Mouse (Mus musculus) retina, postnatal 7 days (tissue): ENCODE results near the gene Slc1a7.
A peak's percentile ranks its signal among the peaks of the same experiment; 100 is the strongest.

Experiments used
- DNase-seq: peaks from one replicate; pipeline ENCODE4 v3.0.0-alpha.2; 2012; ENCODE audit warnings: low read depth, low spot score

The Slc1a7 gene

GRCm38 (mm10) chr4:108014466-108014865 is 46.3 kb downstream of the Slc1a7 start:
- DNase-seq = no peak

GRCm38 (mm10) chr4:108015067-108015765 is 47.1 kb downstream of the Slc1a7 start:
- DNase-seq = no peak

- DNase-seq = no peak
These were observed 48.2 kb downstream of the Slc1a7 start for GRCm38 (mm10) chr4:108016321-108016720.

- DNase-seq = no peak
These were observed 49.7 kb downstream of the Slc1a7 start for GRCm38 (mm10) chr4:108017839-108018238.

GRCm38 (mm10) chr4:108018241-108018923 is 50.2 kb downstream of the Slc1a7 start:
- DNase-seq = no peak

DNA sequence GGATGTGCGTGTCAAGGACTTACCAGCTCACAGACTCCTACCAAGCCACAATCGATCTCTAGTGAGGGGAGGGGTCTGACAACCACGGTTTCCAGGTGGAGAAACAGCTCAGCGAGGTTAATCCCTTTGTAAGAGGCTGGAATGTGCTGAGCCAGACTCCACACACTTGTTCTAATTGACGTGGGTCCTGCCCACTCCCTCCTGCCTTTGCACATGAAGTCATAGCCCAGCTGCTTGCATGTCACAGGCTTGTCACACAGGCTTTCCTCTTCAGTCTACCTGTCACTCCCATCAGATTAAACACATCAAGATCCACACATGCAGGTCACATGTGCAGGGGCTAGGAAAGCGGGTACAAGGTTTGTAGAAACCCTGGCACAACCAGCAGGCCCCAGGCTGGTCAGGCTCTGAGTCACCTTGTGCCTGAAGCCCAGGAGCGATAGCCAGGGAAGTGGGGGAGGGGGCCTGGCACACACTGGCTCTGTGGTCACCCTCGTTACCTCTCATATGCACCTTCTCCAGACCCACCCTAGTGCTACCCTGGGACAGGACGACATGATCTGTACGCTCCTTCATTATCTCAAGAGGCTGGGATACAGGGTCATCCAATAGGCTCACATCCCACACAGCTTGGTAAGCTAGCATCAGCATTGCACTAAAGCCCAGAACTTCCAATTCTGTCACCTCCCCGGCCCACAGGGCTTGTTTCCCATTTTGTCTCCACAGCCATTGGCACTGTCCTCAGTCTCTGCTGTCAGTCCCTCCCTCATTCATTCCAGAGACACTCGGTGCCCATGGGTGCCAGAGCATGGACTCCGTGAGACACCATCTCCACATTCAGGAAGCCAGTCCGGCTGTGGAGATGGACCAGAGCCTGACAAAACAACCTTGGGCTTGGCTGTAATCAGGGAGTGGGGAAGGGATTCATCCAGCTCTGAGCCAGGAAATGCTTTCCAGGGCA is 51.1 kb downstream of the Slc1a7 start:
- DNase-seq = peak; percentile 53

DNA sequence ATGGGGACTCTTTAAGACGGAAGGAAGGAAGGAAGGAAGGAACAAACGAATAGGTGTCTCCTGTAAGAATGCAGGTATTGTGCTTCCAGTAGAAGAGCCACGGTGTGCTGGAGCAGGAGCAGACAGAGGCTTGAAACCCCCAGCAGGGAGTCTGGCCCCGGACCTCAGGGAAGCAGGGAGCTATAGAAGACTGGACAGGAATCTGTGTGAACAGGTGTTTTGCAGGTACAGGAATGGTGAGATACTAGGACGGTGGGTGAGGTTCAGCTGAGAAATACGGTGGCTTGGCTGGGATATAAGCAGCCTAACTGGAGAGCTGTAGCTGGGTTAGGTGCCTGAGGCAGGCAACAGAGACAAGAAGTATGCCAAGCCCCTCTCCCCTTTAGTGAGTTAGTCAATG is 52.0 kb downstream of the Slc1a7 start:
- DNase-seq = no peak

GRCm38 (mm10) chr4:108023186-108023585 is 55.1 kb downstream of the Slc1a7 start:
- DNase-seq = no peak

DNA sequence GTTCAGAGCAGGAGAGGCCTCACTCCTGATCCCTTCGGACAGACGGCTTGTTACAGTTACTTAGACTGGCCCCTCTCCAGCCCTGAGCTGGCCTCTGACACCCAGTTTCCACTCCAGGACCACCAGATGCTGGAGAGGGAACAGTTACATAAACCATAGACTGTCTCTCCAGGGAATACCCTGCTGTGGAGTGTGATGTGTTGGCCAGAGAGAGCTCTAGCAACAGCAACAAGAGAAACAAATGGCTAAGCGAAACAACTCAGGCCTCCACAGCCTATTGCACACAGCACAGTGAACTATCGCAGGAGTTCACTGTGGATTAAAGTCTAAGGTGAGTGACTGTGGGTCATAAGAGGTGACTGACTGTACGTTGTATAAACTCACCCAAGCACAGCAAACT is 56.5 kb downstream of the Slc1a7 start:
- DNase-seq = no peak

DNA sequence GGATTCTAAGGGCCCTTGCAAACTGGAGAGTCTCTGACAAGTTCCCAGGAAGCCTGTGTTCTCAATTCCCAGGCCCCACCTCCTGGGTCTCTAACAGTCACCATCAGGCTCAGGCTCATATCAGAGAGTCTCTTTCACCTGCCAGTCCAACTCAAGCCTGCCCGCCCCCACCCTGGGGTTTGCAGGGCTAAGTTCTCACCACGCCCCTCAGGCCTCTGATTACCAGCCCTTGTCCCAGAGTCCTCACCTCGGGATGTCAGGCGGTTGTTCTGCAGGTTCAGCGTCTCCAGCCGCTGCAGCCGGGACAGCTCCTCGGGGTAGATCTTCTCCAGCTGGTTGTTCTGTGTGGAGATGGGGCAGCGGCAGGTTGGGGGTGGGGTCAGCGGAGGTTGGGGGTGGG is 57.1 kb downstream of the Slc1a7 start:
- no peak for DNase-seq

DNA sequence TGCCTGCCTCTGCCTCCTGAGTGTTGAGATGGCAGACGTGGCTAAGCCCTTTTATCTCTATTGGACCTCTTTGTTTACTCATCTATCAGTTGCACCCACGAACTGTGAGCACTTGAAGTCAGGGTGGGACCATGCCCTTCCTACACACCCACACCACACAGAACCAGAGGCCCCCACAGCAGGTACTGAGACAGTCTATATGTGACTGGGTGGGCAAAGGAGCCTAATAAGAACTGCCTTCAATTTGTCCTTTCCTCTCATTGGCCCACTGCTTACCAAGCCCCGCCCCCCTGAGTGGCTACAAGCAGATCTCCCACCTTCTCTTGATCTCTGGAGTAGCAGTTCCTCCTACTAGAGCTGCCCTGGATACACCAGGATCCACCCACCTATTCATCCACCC is 58.1 kb downstream of the Slc1a7 start:
- no peak for DNase-seq

DNA sequence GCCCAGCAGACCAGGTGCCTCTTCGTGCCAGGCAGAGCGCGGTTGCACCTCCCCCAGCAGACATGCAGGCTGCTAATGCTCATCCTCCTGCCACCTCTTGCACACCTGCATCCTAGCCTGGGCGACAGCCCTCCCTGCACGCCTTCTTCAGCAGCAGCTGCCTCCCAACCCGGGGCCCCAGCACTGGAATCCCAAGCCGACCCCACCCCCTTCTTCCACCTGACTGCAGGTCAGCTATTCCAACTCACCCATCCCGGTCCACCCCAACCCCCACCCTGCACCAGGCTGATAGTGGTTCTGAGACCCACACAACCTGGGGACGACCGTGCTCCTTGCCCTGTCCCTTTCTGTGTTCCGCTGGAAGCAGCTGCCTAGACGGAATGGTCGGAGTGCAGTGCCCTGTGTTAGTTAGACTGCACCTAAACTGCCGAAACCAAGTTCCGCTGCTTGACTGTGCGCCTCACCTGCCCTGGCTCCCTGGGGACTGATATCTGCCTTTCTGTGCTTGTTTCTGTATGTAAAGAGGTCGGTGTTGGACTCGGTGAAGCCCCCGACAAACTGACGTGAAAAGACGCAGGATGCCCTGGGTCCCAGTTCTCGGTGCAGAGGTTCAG is 62.9 kb downstream of the Slc1a7 start:
- DNase-seq = no peak

DNA sequence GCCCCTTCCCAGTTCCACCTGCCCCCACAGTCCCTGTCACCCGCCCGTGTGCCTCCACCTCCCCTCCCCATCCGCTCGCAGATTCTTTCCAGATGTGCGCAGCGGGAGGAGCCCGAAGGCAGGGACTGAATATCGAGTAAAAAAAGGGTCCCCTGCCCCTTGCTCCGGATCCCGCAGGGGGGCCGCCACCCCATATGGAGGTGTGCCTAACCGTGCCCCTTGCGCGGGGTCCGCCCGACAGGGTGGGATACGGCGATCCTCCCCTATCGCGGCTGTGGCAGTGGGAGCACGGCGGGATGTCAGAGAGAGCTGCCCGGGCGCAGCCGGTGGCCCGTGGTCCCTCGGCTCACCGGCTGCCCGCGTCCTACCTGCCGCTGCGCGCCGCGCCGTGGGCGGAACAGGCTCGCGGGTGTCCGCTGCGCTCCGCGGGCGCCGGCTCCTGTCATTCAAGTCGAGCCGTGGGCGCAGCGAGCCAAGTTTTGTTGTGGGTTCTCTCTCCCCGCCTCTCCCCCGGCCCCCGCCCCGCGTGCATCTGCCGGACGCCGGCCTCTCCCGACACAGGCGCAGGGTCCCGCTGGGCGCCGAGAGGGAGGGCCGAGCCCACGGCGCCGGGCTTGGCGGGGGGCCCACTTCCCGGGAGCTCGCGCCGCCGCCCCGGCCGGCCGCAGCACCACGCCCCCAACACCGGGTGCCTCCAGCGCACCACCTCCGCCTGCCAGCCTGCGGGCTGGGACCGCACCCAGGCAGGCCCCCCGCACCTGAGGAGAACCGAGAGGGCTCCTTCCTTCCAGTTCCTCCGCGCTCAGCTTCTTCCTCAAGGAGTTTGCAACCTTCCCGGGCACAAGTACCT is 63.6 kb downstream of the Slc1a7 start:
- DNase-seq = no peak

DNA sequence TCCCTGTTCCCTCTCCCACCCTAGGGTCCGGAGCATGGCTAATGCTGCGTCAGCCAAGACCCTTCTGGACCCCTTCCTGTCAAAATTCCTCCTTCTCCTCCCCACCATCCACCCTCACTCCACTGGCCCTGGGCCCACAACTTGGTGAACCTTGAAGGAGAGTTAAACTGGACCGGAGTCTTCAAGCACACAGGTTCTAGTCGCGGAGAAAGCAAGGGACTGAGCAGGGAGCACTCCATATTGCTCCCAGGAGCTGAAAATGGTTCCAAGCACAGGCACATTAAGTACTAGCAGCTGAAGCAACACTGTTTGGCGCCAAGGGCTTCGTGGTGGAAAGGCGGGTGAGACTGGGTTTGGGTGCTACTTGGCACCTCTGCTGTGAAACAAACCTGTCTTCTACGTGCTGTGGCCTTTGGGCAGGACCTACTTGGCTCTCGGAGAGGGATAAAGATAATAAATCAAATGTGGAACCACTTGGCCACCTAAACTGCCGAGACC is 64.3 kb downstream of the Slc1a7 start:
- no peak for DNase-seq

DNA sequence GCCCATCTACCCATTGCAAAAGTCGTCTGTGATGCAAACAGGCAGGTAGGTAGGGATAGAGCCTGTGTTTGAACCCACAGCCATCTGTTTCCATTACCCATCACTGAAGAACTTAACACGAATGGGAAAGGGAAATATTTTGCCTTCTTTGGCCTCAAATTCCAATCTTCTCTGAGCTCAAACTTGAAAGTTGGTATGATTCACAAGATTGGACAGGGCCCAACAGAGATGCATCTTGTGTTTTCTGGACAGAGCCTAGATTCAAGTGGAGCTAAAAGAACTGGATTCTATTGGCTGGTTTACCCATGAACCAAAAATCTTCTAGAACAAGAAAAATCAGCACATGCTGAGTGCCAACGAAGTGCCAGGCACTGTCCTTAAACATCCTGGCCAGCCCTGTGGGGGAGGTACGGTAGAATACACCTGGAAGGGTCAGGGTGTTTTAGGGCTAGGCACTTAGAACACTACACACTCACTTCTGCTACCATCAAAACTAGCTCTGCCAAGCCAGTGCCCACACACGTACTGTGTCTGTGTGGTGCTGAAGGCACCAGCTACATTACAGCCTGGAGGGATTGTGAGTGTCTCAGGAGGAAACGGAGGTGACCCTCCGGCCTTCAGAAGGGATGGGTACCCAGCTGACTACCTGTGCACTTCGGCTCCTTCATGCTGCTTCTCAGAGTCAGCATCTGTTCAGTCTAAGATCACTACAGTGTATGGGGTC is 65.1 kb downstream of the Slc1a7 start:
- DNase-seq = no peak

DNA sequence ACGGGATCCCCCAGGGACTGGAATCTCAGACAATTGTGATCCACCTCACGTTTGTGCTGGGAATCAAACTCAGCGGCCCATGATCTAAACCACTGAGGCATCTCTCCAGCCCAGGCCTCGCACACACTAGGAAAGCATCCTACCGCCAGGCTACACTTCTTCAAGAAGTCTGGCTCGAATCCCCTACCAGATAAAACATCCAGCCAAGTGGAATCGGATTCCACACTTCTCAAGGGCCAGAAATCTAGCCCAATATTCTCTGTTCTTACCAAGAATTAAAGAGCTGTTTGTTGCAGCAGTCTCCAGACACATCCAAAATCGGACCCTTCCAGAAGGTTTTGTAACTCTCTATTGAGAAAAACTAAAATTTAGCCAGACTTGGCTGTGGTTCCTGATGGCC is 68.9 kb downstream of the Slc1a7 start:
- no peak for DNase-seq

- no peak for DNase-seq
These were observed 77.3 kb downstream of the Slc1a7 start for GRCm38 (mm10) chr4:108045136-108046107.

GRCm38 (mm10) chr4:108046136-108046535 is 78.0 kb downstream of the Slc1a7 start:
- DNase-seq = no peak
